ENCODE assay signal across 15 mouse cellular contexts in genomic region chr10:64130397-64131150, GRCm38 (mm10). TPM values are rescaled to one million over a fixed set of nuclear protein-coding genes. Genes with fewer than 3 reads are reported as not detected.
DNase-seq lines count a peak whose midpoint lies in the region; ATAC-seq lines count a peak whose summit lies in the region.
"Had no signal": no experiment of that assay in that cellular context is flagged by ENCODE, and none has a peak within 500 bp of the region (broad histone marks: within the 10 kb centered on the region; RNA-seq: fewer than 3 reads in every experiment).

No protein-coding gene starts in this region.

- H3K36me3 ChIP-seq in forebrain, embryonic 13.5 days (ENCODE audit: poor library complexity, severe bottlenecking): no peaks in the 10 kb centered on the region
- H3K36me3 ChIP-seq in midbrain, embryonic 15.5 days (replicated peaks): no peaks in the 10 kb centered on the region
- no peaks in the 10 kb centered on the region for H3K36me3 ChIP-seq in embryonic facial prominence, embryonic 10.5 days (replicated peaks)
- H3K36me3 ChIP-seq: limb, embryonic 12.5 days; lung, embryonic 15.5 days had no signal

- peak; percentile 90 for ATAC-seq in forebrain, embryonic 13.5 days
- ATAC-seq in midbrain, embryonic 15.5 days (replicated peaks): peak; percentile 54

- peaks cover 3% of the 10 kb centered on the region; the same call in 1 of the 2 replicates for H3K4me1 ChIP-seq in forebrain, embryonic 13.5 days
- no peaks in the 10 kb centered on the region for H3K4me1 ChIP-seq in midbrain, embryonic 15.5 days
- no peaks in the 10 kb centered on the region for H3K4me1 ChIP-seq in embryonic facial prominence, embryonic 10.5 days
- H3K4me1 ChIP-seq: lung, embryonic 15.5 days had no signal

- no peaks in the 10 kb centered on the region for H3K9me3 ChIP-seq in forebrain, embryonic 13.5 days (replicated peaks)
- no peaks in the 10 kb centered on the region for H3K9me3 ChIP-seq in midbrain, embryonic 15.5 days
- no peaks in the 10 kb centered on the region for H3K9me3 ChIP-seq in embryonic facial prominence, embryonic 10.5 days
- H3K9me3 ChIP-seq: limb, embryonic 12.5 days; lung, embryonic 15.5 days had no signal

- 60% methylated on average over 15 of the region's 15 CpGs for WGBS in forebrain, embryonic 13.5 days
- WGBS in midbrain, embryonic 15.5 days: 77% methylated on average over 15 of the region's 15 CpGs
- WGBS in embryonic facial prominence, embryonic 10.5 days: 90% methylated on average over 15 of the region's 15 CpGs

- no peak overlapping the region for H3K27ac ChIP-seq in forebrain, embryonic 13.5 days
- no peak overlapping the region for H3K27ac ChIP-seq in midbrain, embryonic 15.5 days
- H3K27ac ChIP-seq in embryonic facial prominence, embryonic 10.5 days (replicated peaks): no peak overlapping the region
- H3K27ac ChIP-seq: heart, adult 2 months; limb, embryonic 12.5 days; lung, embryonic 15.5 days had no signal

- no peaks in the 10 kb centered on the region for H3K27me3 ChIP-seq in forebrain, embryonic 13.5 days
- H3K27me3 ChIP-seq in midbrain, embryonic 15.5 days (replicated peaks): no peaks in the 10 kb centered on the region
- no peaks in the 10 kb centered on the region for H3K27me3 ChIP-seq in embryonic facial prominence, embryonic 10.5 days (replicated peaks; ENCODE audit: low read depth, poor library complexity, severe bottlenecking)
- H3K27me3 ChIP-seq: limb, embryonic 12.5 days; lung, embryonic 15.5 days had no signal

- no peak overlapping the region for H3K4me3 ChIP-seq in forebrain, embryonic 13.5 days
- no peak overlapping the region for H3K4me3 ChIP-seq in midbrain, embryonic 15.5 days
- no peak overlapping the region for H3K4me3 ChIP-seq in embryonic facial prominence, embryonic 10.5 days
- H3K4me3 ChIP-seq: heart, adult 2 months; limb, embryonic 12.5 days; lung, embryonic 15.5 days had no signal

- no peak overlapping the region for H3K4me2 ChIP-seq in forebrain, embryonic 13.5 days
- no peak overlapping the region for H3K4me2 ChIP-seq in midbrain, embryonic 15.5 days
- H3K4me2 ChIP-seq: limb, embryonic 12.5 days; lung, embryonic 15.5 days had no signal

- no peak overlapping the region for H3K9ac ChIP-seq in forebrain, embryonic 13.5 days
- H3K9ac ChIP-seq in midbrain, embryonic 15.5 days: no peak overlapping the region
- H3K9ac ChIP-seq: limb, embryonic 12.5 days; lung, embryonic 15.5 days had no signal

- intact Hi-C loops in gastrocnemius, postnatal 36 days (cut with DNase I): no loop called here

- DNase-seq in layer of hippocampus, adult 9-11 months: peak; percentile 5
- DNase-seq in layer of hippocampus, adult 8-10 months (ENCODE audit: low spot score in 2 of 2): no peak
- DNase-seq in cerebellum, adult 11-12 months: peak; percentile 88
- no peak for DNase-seq in gastrocnemius, postnatal 36 days
- DNase-seq in embryonic facial prominence, embryonic 10.5 days (ENCODE audit: low spot score): no peak
- DNase-seq in heart, adult 9 months (ENCODE audit: low spot score in 2 of 2): no peak
- DNase-seq: adrenal gland, postnatal 10 days; heart, adult 2 months; kidney, postnatal 36 days; retina, postnatal 1 day had no signal

RNA-seq across cellular contexts. Expression of gene Lrrtm3, which starts 40.5 kb away (rescaled TPM):
- total RNA-seq in layer of hippocampus, adult 8-10 months (2022): 10 to 100 TPM; 20.4 to 32.5 (median 24.7) TPM
- polyA plus RNA-seq in forebrain, embryonic 13.5 days (2015; fragmentation: Nextera tagmentation; extraction: Ambion mirVana): 8.1 and 11.7 TPM in 2 replicates
- polyA plus RNA-seq in midbrain, embryonic 15.5 days (2015; fragmentation: Nextera tagmentation; extraction: Ambion mirVana): 38.1 and 39.0 TPM in 2 replicates
- under 1 TPM; 0.15 to 0.54 TPM for total RNA-seq in gastrocnemius, postnatal 36 days (2021)
- polyA plus RNA-seq in embryonic facial prominence, embryonic 10.5 days (2016; fragmentation: Nextera tagmentation; extraction: Ambion mirVana): 0.62 and 0.88 TPM in 2 replicates
- total RNA-seq: hematopoietic stem cell, adult 5-6 weeks had no signal

Comparison
In these comparisons a context has a peak if more than half of its experiments do, and no peak if none do; other contexts are left out.
1. DNase-seq: peak in layer of hippocampus, adult 9-11 months (single experiment) and cerebellum, adult 11-12 months (single experiment); none in layer of hippocampus, adult 8-10 months (0 of 2), gastrocnemius, postnatal 36 days (0 of 2), embryonic facial prominence, embryonic 10.5 days (single experiment) and heart, adult 9 months (0 of 2).